Mouse (Mus musculus): ENCODE data around the gene Flt1. TPM values are rescaled to one million over a fixed set of nuclear protein-coding genes. Genes with fewer than 3 reads are reported as not detected.
A peak's percentile ranks its signal among the peaks of the same experiment; 100 is the strongest.
"Not testable (repeated sequence)": the region's sequence is repeated elsewhere in the genome, so short reads cannot be mapped to it uniquely, and the experiment has no call there.

Gene Flt1
- total RNA-seq, 2 experiments from 2014 or later: 34.2 to 40.2 TPM

GRCm38 (mm10) chr5:147665946-147666345, 59.9 kb downstream of the Flt1 start:
- no peak for DNase-seq

DNA sequence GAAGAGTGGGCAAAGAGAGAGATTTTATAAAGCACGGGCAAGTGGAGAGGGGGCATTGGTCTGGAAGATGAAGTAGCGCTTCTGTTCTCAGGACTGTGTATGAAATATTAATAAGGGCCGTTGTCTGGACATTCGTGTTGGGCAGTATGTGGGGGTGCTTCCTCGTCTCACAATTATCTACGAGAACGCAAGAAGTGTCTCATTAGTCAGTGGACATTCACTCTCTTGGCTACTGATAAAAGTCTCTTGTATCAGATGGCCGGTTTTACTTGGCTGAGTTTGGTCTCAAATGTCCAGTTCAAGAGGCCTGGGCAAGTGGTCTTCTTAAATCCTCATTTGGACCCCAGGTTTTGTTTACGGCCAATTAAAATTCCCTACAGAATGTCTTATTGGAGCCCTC, 60.4 kb downstream of the Flt1 start:
- no peak for DNase-seq

DNA sequence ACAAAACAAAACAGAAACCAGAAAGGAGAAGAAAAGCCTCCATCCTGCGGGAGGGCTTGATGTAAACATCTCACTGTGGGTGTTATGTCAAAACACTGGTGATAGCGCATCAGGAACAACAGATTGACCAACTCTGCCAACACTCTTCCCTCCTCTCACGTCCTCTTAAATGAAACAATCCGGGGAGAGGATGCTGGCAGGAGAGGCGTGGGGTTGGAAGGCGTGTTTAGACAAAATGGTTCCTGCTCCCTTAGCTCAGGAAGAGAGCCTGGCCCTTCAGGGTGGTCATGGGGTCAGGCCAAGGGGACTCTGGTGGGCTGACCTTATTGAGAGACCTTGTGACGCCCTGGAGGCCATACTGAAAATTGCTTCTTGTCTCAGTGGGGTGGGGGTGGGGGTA, 65.9 kb downstream of the Flt1 start:
- DNase-seq: no peak

- DNase-seq: no peak
Measured at GRCm38 (mm10) chr5:147657882-147658855, 67.6 kb downstream of the Flt1 start.

- no peak for DNase-seq
Measured at GRCm38 (mm10) chr5:147655761-147656160, 70.0 kb downstream of the Flt1 start.

GRCm38 (mm10) chr5:147651233-147651632, 74.6 kb downstream of the Flt1 start:
- no peak for DNase-seq

DNA sequence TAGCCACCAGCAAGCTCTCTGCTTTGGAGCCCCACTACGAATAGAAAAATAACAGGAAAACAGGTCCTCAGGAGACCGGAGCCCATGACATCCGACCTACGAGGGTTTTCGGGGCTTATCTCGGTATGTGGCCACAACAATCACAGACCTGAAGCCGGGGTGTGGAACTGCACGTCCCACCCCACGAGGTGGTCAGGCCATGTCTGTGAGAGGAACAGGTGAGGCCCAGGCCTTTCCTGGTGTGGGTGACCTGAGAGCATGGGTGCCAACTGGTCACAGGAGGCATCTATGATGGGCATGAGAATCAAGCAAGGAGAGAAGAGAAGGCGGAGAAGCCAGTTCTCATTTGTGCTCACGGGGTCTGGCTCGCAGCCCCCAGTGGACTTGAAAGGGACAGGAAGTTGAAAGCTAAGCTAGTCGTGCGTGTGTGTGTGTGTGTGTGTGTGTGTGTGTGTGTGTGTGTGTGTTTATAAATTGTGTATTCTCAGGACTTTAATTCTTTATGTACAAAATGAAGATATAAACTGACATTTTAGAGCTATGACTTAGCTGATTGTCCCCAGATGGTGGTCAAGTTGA, 79.4 kb downstream of the Flt1 start:
- DNase-seq: no peak

GRCm38 (mm10) chr5:147645001-147645645, 80.7 kb downstream of the Flt1 start:
- DNase-seq: peak; percentile 26 to 40

DNA sequence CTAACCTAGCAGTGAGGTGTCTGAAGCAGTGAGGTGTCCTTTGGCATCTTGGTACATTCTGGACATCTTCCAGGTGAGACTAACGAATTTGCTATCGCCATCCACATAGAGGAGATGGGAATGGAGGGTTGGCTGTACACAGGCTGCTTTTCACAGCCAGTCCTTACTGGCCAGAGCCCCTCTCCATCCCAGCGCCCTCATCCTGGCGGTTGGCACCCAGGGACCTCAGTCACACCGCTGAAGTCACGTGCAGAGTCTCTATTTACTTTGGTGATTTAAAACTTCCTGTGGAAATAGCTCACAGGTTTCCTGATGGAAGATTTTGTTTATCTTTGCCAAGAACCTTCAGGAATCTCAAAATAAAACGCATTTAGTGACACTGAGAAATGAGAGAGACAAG, 84.4 kb downstream of the Flt1 start:
- no peak for DNase-seq

GRCm38 (mm10) chr5:147639940-147640339, 85.9 kb downstream of the Flt1 start:
- DNase-seq: no peak

- DNase-seq: no peak
Measured at GRCm38 (mm10) chr5:147636676-147637075, 89.1 kb downstream of the Flt1 start.

- no peak for DNase-seq
Measured at GRCm38 (mm10) chr5:147635883-147636282, 89.9 kb downstream of the Flt1 start.

- DNase-seq: no peak
Measured at GRCm38 (mm10) chr5:147634016-147634415, 91.8 kb downstream of the Flt1 start.

DNA sequence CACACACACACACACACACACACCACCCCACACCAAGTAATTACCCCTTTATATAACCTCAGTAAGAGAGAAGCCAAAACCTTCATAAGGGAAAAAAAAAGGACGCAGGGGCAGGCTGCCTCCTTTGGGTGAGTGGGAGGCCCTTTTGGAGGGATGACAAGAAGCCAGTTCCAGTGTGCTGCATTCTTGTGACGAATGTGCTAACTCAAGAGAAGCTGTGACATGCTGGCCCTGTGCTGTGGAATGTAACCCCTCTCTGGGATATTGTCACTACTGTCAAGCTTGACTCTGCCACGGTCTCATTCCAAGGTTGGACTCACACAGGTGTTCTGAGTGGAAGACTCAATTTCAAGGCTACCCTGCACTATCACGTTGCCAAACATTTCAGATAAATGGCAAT, 93.1 kb downstream of the Flt1 start:
- DNase-seq: no peak

GRCm38 (mm10) chr5:147630426-147631290, 95.2 kb downstream of the Flt1 start:
- DNase-seq: no peak

- peak in 1 of 2 experiments; percentile 6 for DNase-seq
Measured at GRCm38 (mm10) chr5:147626944-147627343, 98.9 kb downstream of the Flt1 start.

DNA sequence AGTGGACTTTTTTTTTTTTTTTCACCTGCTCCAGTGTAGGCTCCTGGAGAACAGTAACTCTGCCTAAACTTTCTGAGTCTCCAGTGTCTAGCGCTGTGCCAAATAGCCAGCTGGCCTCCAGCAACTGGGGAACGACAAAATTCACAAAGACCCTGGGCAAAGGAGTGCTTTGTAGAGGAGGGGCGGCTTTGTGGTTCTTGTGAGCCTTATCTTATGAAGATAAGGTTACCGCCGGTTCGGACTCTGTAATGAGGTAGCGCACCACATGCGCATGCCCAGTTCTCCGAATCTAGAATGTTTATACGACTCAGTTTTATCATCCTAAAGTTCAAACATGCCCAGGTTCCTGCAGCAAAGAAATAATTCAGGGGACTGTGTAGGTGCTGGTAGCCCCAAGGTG, 102.1 kb downstream of the Flt1 start:
- DNase-seq: no peak

GRCm38 (mm10) chr5:147620178-147620577, 105.6 kb downstream of the Flt1 start:
- no peak for DNase-seq

GRCm38 (mm10) chr5:147618243-147618642, 107.6 kb downstream of the Flt1 start:
- DNase-seq: no peak

- DNase-seq: no peak
Measured at GRCm38 (mm10) chr5:147616450-147616849, 109.4 kb downstream of the Flt1 start.

DNA sequence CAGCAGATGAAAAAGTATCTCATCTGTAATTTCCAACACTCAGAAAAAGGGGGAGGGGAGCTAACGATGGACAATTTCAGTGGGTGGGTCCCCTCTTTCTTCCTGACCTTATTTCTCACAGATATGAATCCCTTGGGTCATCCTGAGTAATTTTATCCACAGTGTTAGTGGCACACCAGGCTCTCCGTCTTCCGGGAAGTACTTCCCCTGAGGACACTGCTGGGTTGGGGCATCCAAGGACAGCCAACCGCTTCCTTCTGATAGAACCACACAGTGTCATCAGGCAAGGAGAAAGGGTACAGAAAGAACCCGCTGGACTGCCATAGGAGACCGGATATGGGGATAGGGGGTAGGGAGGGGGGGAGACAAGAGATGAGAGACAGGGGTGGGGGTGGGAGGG, 111.2 kb downstream of the Flt1 start:
- DNase-seq: no peak

DNA sequence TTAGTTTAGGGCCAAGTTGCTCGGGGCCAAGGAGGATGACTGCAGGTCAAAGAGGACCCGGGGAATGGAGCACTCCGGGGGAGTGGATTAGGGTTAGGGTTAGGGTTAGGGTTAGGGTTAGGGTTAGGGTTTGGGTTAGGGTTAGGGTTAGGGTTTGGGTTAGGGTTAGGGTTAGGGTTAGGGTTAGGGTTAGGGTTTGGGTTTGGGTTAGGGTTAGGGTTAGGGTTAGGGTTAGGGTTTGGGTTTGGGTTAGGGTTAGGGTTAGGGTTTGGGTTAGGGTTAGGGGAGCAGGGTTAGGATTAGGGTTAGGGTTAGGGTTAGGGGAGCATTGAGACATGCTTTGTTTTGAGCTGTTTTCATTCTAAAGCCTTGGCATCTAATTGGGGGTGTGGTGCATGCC, 114.5 kb downstream of the Flt1 start:
- not testable (repeated sequence) for DNase-seq
